Mouse (Mus musculus) hindbrain, postnatal 0 days (tissue): ENCODE results near the gene Mipol1. TPM values are rescaled to one million over a fixed set of nuclear protein-coding genes. Genes with fewer than 3 reads are reported as not detected.
A peak's percentile ranks its signal among the peaks of the same experiment; 100 is the strongest.

Experiments
- ATAC-seq: fragments of 200-750 bp; cut with Nextera tagmentation; 2 replicates; pipeline ENCODE4 v1.8.0; 2017; ENCODE audit warnings: mild to moderate bottlenecking, moderate TSS enrichment, moderate library complexity
- DNase-seq: peaks from one replicate; pipeline ENCODE4 v3.0.0-alpha.2; 2015; ENCODE audit warnings: low spot score
- H3K27ac ChIP-seq: fragments of 300-500 bp; sonication (generic); 2 replicates; pipeline ENCODE4 v1.5.1; 2014; ENCODE audit warnings: mild to moderate bottlenecking
- H3K27me3 ChIP-seq: fragments of 300-500 bp; sonication (generic); 2 replicates; pipeline ENCODE4 v1.6.1; 2014; ENCODE audit warnings: low read length, mixed read lengths; ENCODE audit not compliant: insufficient read depth
- H3K36me3 ChIP-seq: fragments of 300-500 bp; sonication (generic); 2 replicates; pipeline ENCODE4 v1.6.1; 2014; ENCODE audit warnings: low read length, mixed read lengths; ENCODE audit not compliant: insufficient read depth
- H3K4me1 ChIP-seq: fragments of 300-500 bp; sonication (generic); 2 replicates; pipeline ENCODE4 v1.6.1; 2014; ENCODE audit warnings: antibody characterized with exemption, low read length, mixed read lengths; ENCODE audit not compliant: insufficient read depth
- H3K4me2 ChIP-seq: fragments of 300-500 bp; sonication (generic); 2 replicates; pipeline ENCODE4 v1.6.1; 2014; ENCODE audit warnings: low read depth, mild to moderate bottlenecking, low read length, moderate library complexity, mixed read lengths
- H3K4me3 ChIP-seq: fragments of 300-500 bp; sonication (generic); 2 replicates; pipeline ENCODE4 v1.5.1; 2014; ENCODE audit warnings: low read length
- H3K9ac ChIP-seq: fragments of 300-500 bp; sonication (generic); replicated peaks from 2 replicates; pipeline ENCODE4 v1.6.1; 2014; ENCODE audit warnings: mild to moderate bottlenecking, low read length, moderate library complexity, mixed read lengths
- H3K9me3 ChIP-seq: fragments of 300-500 bp; sonication (generic); 2 replicates; pipeline ENCODE4 v1.6.1; 2016; ENCODE audit warnings: low read length, mixed read lengths
- CTCF ChIP-seq: IDR thresholded peaks from 2 replicates; pipeline ENCODE4 v1.5.1; 2016; ENCODE audit warnings: antibody characterized with exemption, control low read depth, low read depth
- WGBS: fragments of 180-500 bp; shearing (Covaris S2); extraction: QIAGEN DNeasy Blood & Tissue Kit; methylation state at CpG from one replicate; pipeline ENCODE4 v1.1.7; 2014; 5-methylcytosine and 5-hydroxymethylcytosine counted together
- polyA plus RNA-seq: library from polyadenylated mRNA; unstranded; fragments of >200 nt; fragmentation: Nextera tagmentation; extraction: Ambion mirVana; gene quantifications from 2 replicates; pipeline ENCODE4 v1.2.1, GENCODE M21; 2015
- total RNA-seq: library from RNA; depleted of rRNA; stranded (reverse); fragments of >200 nt; gene quantifications from 2 replicates; pipeline ENCODE4 v1.2.3, GENCODE M21; 2014

Gene Mipol1
- total and polyA plus RNA-seq, 2 experiments from 2014 or later, result 4.5 to 6.3 TPM

- Histone ChIP-seq H3K9ac (no peak overlapping the region), H3K9me3 (no peaks in the 10 kb centered on the region), H3K27me3 (peaks cover 75% of the 10 kb centered on the region), H3K4me2 (no peak overlapping the region), H3K4me3 (no peak overlapping the region), H3K4me1 (0 out of 2 replicates have a peak, but pooled peaks cover 7% of the 10 kb centered on the region), H3K36me3 (no peaks in the 10 kb centered on the region), H3K27ac (no peak overlapping the region)
- TF ChIP-seq CTCF, result no peak
- DNase-seq (no peak), ATAC-seq (no peak)
- WGBS, result 7% methylated on average over 6 of the region's 6 CpGs
Measured at GRCm38 (mm10) chr12:57541118-57541517, 310.9 kb downstream of the Mipol1 start.

- no peaks in the 10 kb centered on the region for H3K9me3 ChIP-seq
- H3K36me3 ChIP-seq, result no peaks in the 10 kb centered on the region
- DNase-seq, result no peak
- H3K4me2 ChIP-seq, result no peak overlapping the region
- no peak for TF ChIP-seq CTCF
- WGBS, result under 1% methylated on average over 42 of the region's 46 CpGs
- H3K9ac ChIP-seq, result no peak overlapping the region
- 0 out of 2 replicates have a peak, but pooled peaks cover 7% of the 10 kb centered on the region for H3K4me1 ChIP-seq
- no peak overlapping the region; the same call in 1 of the 2 replicates for H3K4me3 ChIP-seq
- peak; percentile 21; the same call in 1 of the 2 replicates for ATAC-seq
- H3K27ac ChIP-seq, result no peak overlapping the region
- peaks cover 75% of the 10 kb centered on the region for H3K27me3 ChIP-seq
Measured at GRCm38 (mm10) chr12:57541931-57542745, 311.9 kb downstream of the Mipol1 start.

- peaks cover 80% of the 10 kb centered on the region for H3K27me3 ChIP-seq
- H3K4me2 ChIP-seq, result no peak overlapping the region
- no peak for TF ChIP-seq CTCF
- no peak for DNase-seq
- no peak overlapping the region for H3K4me3 ChIP-seq
- H3K9ac ChIP-seq, result no peak overlapping the region
- no peaks in the 10 kb centered on the region for H3K36me3 ChIP-seq
- H3K27ac ChIP-seq, result no peak overlapping the region
- H3K4me1 ChIP-seq, result 0 out of 2 replicates have a peak, but pooled peaks cover 7% of the 10 kb centered on the region
- no peaks in the 10 kb centered on the region for H3K9me3 ChIP-seq
- 0 out of 2 replicates have a peak, but pooled peaks have one; percentile 22 for ATAC-seq
- 2% methylated on average over 63 of the region's 63 CpGs for WGBS
Measured at GRCm38 (mm10) chr12:57542746-57543626, 312.8 kb downstream of the Mipol1 start.

GRCm38 (mm10) chr12:57543627-57543991 lies 313.4 kb downstream of the Mipol1 start:
- ATAC-seq (no peak), DNase-seq (no peak)
- Histone ChIP-seq H3K4me2 (no peak overlapping the region), H3K27me3 (peaks cover 82% of the 10 kb centered on the region), H3K4me3 (no peak overlapping the region), H3K36me3 (no peaks in the 10 kb centered on the region), H3K27ac (no peak overlapping the region), H3K9ac (no peak overlapping the region), H3K4me1 (0 out of 2 replicates have a peak, but pooled peaks cover 7% of the 10 kb centered on the region), H3K9me3 (no peaks in the 10 kb centered on the region)
- no peak for TF ChIP-seq CTCF
- WGBS, result 1% methylated on average over 10 of the region's 10 CpGs

- no peak overlapping the region for H3K9ac ChIP-seq
- ATAC-seq (no peak), DNase-seq (peak; percentile 78)
- no peaks in the 10 kb centered on the region for H3K36me3 ChIP-seq
- H3K27me3 ChIP-seq, result peaks cover 88% of the 10 kb centered on the region
- peak overlapping the region; percentile 64 for H3K4me2 ChIP-seq
- H3K4me1 ChIP-seq, result 0 out of 2 replicates have a peak, but pooled peaks cover 7% of the 10 kb centered on the region
- no peak overlapping the region for H3K27ac ChIP-seq
- H3K4me3 ChIP-seq, result peak overlapping the region; percentile 37
- WGBS, result 2% methylated on average over 31 of the region's 31 CpGs
- no peaks in the 10 kb centered on the region for H3K9me3 ChIP-seq
- TF ChIP-seq CTCF, result peak; percentile 59
Measured at GRCm38 (mm10) chr12:57544641-57545370, 314.6 kb downstream of the Mipol1 start.
